Mouse (Mus musculus) adrenal gland, postnatal 10 days (tissue): ENCODE results near the gene Myl12a. TPM values are rescaled to one million over a fixed set of nuclear protein-coding genes. Genes with fewer than 3 reads are reported as not detected.

ENCODE experiments used
- DNase-seq: peaks from one replicate; pipeline ENCODE4 v3.0.0; 2021; ENCODE audit warnings: mixed read lengths
- long read RNA-seq, 2 experiments: library from polyadenylated mRNA; stranded (forward); transcript quantifications; one replicate each; pipeline ENCODE4 v2.0.0; 2021
- total RNA-seq, 2 experiments: library from RNA; stranded (reverse); gene quantifications; 2 replicates each; pipeline ENCODE4 v1.2.3; 2021

Myl12a gene
- 100 to 1,000 TPM; 324 to 354 TPM for total RNA-seq
- long read RNA-seq, experiment 1, transcript Myl12a-206 (4 exons, 1,937 nt) = major isoform, 449 of 496 reads
- long read RNA-seq, experiment 1, transcript Myl12a-201 (4 exons, 980 nt) = minor isoform, 10 of 496 reads
- long read RNA-seq, experiment 1, partial matches to known transcripts = 6 of 496 reads
- long read RNA-seq, experiment 1, other reads (novel, unspliced or antisense) = 31 of 496 reads
- long read RNA-seq, experiment 2, transcript Myl12a-201 (4 exons, 980 nt) = minor isoform, 5 of 287 reads
- long read RNA-seq, experiment 2, transcript Myl12a-206 (4 exons, 1,937 nt) = major isoform, 240 of 287 reads
- long read RNA-seq, experiment 2, partial matches to known transcripts = 2 of 287 reads
- long read RNA-seq, experiment 2, other reads (novel, unspliced or antisense) = 40 of 287 reads

- no peak for DNase-seq
These were observed at the start of gene Myl12a for GRCm38 (mm10) chr17:71002744-71003094. Gene Myl12a (minus strand): TSS chr17:71002878.

- DNase-seq = no peak
These were observed 46.6 kb upstream of the Myl12a start for GRCm38 (mm10) chr17:71049292-71049691.

- no peak for DNase-seq
These were observed 44.2 kb upstream of the Myl12a start for GRCm38 (mm10) chr17:71046856-71047255.

GRCm38 (mm10) chr17:71045591-71045990 lies 42.9 kb upstream of the Myl12a start:
- no peak for DNase-seq

- DNase-seq = no peak
These were observed 40.0 kb upstream of the Myl12a start for GRCm38 (mm10) chr17:71042645-71043044.

- DNase-seq = no peak
These were observed 37.9 kb upstream of the Myl12a start for GRCm38 (mm10) chr17:71040582-71040880.

- no peak for DNase-seq
These were observed 37.3 kb upstream of the Myl12a start for GRCm38 (mm10) chr17:71039851-71040581.

- DNase-seq = no peak
These were observed 36.1 kb upstream of the Myl12a start for GRCm38 (mm10) chr17:71038812-71039211.

- no peak for DNase-seq
These were observed 34.5 kb upstream of the Myl12a start for GRCm38 (mm10) chr17:71037188-71037587.

- DNase-seq = no peak
These were observed 31.8 kb upstream of the Myl12a start for GRCm38 (mm10) chr17:71034472-71034871.

- DNase-seq = no peak
These were observed 30.0 kb upstream of the Myl12a start for GRCm38 (mm10) chr17:71032719-71033118.

- DNase-seq = no peak
These were observed 24.5 kb upstream of the Myl12a start for GRCm38 (mm10) chr17:71027186-71027585.

- DNase-seq = no peak
These were observed 23.2 kb upstream of the Myl12a start for GRCm38 (mm10) chr17:71025922-71026321.

- no peak for DNase-seq
These were observed 21.4 kb upstream of the Myl12a start for GRCm38 (mm10) chr17:71024071-71024470.

GRCm38 (mm10) chr17:71022841-71023240 lies 20.2 kb upstream of the Myl12a start:
- no peak for DNase-seq

GRCm38 (mm10) chr17:71019860-71020259 lies 17.2 kb upstream of the Myl12a start:
- no peak for DNase-seq

GRCm38 (mm10) chr17:71019309-71019655 lies 16.6 kb upstream of the Myl12a start:
- no peak for DNase-seq

GRCm38 (mm10) chr17:71018616-71019308 lies 16.1 kb upstream of the Myl12a start:
- DNase-seq = no peak

- DNase-seq = no peak
These were observed 15.5 kb upstream of the Myl12a start for GRCm38 (mm10) chr17:71018151-71018550.

GRCm38 (mm10) chr17:71017457-71017998 lies 14.8 kb upstream of the Myl12a start:
- DNase-seq = no peak

GRCm38 (mm10) chr17:71014911-71015310 lies 12.2 kb upstream of the Myl12a start:
- no peak for DNase-seq

- no peak for DNase-seq
These were observed 10.4 kb upstream of the Myl12a start for GRCm38 (mm10) chr17:71013105-71013504.
